Mouse (Mus musculus): Measurements from ENCODE around the gene Awat1.

Awat1 gene

GRCm38 (mm10) chrX:100571951-100572350, at the start of gene Awat1:
TSS of gene Awat1 (plus strand) at chrX:100572251.
- no peak for DNase-seq (ENCODE audit: low read depth, low spot score)

DNA sequence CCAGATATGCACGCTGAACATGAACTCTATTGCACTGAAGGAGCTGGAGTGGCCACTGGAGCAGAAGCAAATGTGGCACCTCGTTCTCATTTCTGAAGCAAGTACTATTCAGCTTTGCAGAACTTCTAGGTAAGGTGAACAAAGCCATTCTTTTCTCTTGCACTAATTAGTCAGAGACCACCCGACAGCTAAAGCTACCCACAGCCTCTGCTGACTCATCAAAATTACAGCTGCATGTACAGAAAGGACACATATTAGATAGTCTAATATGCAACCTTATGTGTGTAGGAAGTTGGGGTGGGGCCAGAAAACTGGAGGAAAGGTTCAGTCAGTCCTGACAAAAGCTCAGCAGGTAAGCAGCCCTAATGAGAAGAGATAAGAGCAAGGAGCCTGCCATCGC, 47.6 kb upstream of the Awat1 start, which contains the start of gene Dgat2l6:
Gene Dgat2l6 (plus strand): TSS at position 368 of the 400 bp plus-strand sequence.
- DNase-seq (ENCODE audit: low read depth, low spot score): no peak

DNA sequence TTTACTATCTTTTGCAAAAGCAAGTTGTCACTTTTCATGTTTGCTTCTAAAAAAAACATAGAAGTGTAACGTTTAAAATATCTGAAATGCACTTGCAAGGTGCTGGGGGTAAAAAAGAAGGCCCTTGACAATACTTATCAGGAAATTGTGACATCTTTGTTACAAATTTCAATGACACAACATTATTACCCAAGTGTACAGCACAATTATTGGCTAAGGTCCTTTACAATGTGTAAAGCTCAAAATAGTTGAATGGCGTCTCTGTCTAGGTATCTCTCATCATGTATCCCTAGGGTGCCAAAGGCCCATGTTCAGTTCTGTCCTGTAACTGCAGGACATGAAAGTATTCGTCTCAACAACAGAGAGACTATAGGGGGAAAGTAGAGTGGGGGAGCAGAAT, 16.0 kb upstream of the Awat1 start:
- DNase-seq (ENCODE audit: low read depth, low spot score): no peak

DNA sequence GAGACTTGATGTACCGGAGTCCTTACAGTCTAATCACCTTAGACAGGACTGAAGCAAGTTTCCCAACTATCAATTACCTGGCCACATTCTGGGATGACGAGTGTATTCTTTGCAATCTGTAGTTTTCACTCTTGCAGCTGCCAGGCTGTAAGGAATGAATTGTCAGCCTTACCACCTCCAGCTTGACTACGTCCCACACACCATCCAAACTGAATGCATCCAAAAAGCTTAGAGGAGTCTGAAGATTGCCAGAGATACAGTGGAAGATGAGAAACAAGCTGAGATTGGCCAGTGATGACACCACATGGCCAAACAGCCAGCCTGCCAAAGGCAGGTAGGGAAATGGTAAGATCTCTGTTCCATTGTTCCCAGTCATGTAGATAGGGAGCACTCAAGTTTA, 6.4 kb upstream of the Awat1 start:
- DNase-seq (ENCODE audit: low read depth, low spot score): peak; percentile 21

- no peak for DNase-seq (ENCODE audit: low read depth, low spot score)
These were observed 22.7 kb downstream of the Awat1 start, which contains the start of gene P2ry4 for GRCm38 (mm10) chrX:100594791-100595190. TSS of gene P2ry4 (minus strand) at chrX:100594869.

DNA sequence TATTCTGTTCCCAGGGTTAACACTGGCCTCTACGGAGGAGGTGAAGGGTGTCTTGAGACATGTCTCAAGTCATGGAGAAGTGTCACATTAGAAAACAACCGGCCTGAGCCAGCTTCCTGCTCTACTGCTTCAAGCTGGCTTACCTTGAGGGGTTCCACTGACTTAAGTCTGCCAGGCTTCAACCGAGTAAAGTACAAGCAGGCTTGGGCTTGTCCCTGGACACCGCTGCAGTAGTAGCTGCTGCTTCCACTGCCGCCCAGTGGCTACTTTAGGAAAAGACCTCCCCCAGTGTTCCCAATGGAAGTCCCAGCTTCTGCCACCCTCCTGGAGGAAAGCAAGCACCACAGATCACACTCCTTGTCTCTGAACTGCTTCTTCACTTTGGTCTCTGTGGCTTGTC, 25.4 kb downstream of the Awat1 start:
- peak; percentile 41 for DNase-seq (ENCODE audit: low read depth, low spot score)

- DNase-seq (ENCODE audit: low read depth, low spot score): peak; percentile 51
These were observed 27.7 kb downstream of the Awat1 start for GRCm38 (mm10) chrX:100599755-100600154.

DNA sequence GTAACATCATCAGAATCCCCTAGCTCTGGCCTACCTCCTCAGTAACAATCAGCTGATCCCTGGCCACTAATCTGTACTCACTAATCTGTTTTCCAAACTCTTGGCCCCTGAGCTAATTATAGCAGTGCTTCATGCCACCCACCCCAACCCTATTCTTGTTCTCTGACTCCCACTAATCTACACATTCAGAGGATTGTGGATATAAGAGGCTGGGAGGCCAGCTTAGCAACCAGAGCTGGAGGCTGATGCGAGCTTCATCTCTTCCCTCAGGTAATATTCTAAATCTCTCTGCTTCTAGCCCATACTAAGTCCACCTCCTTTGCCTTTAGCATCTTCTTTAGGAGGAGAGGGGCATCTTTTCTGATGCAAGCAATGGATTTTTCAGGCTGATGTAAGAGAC, 33.3 kb downstream of the Awat1 start, which contains the start of gene Arr3:
Gene Arr3 (plus strand): TSS at position 184 of the 400 bp plus-strand sequence.
- DNase-seq (ENCODE audit: low read depth, low spot score): no peak

DNA sequence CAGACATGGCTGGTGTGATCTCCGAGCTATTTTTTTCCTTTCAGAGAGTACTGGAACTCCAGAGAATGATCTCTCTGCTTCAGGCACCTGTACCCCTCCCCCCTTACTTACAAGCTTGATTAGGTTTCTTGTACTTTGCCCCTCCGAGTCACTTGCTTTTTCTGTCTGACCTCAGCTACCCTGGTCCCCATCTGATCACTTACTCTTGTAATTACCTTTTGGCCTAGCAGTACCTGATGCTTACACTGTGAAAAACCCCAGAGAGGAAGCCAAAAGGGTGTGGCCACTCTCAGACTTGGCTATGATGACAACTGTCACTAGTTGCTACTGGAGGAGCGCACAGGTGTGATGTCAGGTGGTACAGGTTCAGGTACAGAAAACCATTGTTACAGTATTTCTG, 46.4 kb downstream of the Awat1 start:
- no peak for DNase-seq (ENCODE audit: low read depth, low spot score)

DNA sequence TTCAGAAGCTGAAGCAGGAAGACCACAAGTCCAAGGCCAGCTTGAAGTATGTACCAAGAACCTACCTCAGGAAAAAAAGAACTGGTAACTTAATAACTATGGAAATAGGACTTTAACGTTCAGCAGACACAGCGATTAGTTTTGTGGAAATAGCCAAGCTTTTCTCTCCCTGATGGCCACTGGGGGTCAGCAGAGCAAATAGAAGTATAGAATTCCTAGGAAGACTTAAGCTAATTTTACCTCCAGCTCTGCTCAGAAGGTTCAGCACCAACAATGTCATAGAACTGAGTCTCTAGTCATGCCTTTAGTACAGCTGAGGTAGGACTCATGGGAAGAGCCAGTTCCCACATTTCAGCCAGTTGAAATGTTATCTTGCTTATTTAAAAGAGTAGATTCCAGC, 49.3 kb downstream of the Awat1 start:
- no peak for DNase-seq (ENCODE audit: low read depth, low spot score)

- no peak for DNase-seq (ENCODE audit: low read depth, low spot score)
These were observed 52.2 kb downstream of the Awat1 start for GRCm38 (mm10) chrX:100624242-100624641.

DNA sequence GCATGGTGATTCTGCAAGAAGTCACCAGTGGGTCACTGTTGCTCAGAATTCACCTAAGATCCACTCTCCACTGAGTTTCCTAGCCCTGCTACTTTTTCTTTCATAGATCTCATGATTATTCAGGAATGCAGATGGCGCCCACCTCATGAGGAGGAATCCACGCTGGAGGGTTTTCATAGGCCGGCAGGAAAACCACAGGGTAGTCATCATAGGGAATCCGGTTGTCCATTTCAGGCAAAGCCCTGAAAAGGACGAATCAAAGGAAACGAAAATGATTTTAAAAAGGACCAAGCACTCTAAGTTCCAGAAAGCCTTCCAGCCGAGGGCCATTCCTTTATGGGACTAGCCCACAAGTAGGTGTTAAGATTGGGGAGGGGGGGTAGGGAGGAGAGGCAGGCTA, 53.1 kb downstream of the Awat1 start:
- DNase-seq (ENCODE audit: low read depth, low spot score): no peak

- DNase-seq (ENCODE audit: low read depth, low spot score): no peak
These were observed 53.4 kb downstream of the Awat1 start, which contains the start of gene Kif4 for GRCm38 (mm10) chrX:100625546-100625801. TSS of gene Kif4 (plus strand) at chrX:100625737.

DNA sequence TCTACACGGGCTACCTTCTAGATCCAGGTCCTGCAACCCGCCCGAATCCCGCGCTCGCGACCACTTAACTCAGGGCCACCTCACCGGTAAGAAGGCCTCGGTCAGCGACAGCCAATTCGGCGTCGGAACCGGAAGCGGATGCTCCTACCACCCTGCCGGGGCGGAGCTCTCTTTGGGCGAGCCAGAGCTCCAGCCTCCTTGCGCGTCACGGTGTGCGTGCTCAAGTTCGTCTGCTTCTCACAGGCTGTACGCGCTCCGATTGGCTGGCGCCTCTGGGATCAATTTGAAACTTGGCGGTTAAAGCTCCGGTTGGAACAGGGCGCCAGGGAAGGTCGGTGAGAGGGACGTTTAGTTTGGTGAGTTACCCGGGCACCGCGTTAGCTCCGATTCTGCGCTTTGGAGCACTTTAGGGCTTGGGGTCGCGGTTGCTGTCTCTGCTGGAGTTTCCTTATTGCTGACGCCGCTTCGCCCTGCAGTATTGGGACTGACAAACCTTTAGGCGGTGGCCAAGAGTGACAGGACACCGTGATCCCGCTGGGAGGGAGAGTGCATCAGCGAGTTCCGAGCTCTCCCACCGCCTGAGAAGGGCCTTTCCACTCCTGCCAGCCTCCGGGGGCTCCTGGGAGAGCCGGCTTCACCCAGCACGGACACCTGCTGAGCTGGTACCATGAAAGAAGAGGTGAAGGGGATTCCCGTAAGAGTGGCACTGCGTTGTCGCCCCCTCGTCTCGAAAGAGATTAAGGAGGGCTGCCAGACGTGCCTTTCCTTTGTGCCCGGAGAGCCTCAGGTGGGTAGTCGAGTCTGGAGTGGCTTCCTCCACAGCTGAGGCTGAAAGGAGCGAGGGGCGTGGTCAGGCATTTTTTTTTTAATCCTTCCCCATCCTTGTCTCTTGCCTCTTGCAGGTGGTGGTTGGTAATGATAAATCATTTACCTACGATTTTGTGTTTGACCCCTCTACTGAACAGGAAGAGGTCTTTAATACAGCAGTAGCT, 54.0 kb downstream of the Awat1 start, which contains the start of gene Pdzd11:
Gene Pdzd11 (minus strand): TSS at position 767 of the 992 bp plus-strand sequence.
- DNase-seq (ENCODE audit: low read depth, low spot score): peak; percentile 89

Measured in telencephalon, adult 2 months (tissue).